Mouse (Mus musculus): Measurements from ENCODE around the gene Saxo1. TPM values are rescaled to one million over a fixed set of nuclear protein-coding genes. Genes with fewer than 3 reads are reported as not detected.

Saxo1 gene
- polyA plus RNA-seq, 1 experiment from 2014 or later: not detected

DNA sequence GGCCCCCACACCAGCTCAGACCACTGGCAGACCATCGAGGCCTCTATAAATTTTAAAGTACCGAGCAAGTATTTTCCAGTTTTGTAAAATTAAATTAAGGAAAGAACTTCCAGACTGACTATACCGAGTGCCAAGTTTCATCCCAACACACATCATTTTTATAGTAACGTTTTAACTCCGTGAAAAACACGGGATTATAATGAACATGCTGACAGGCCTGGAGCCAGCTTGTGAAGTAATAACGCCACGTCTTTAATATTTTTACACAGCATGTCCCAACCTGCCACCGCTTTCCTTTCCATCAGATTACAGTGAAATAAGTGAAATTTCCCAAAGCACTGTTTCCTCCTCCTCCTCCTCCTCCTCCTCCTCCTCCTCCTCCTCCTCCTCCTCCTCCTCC, 149.7 kb downstream of the Saxo1 start:
- no peak overlapping the region for H3K27ac ChIP-seq
- WGBS (ENCODE audit: insufficient replicate concordance): 81% methylated on average over 9 of the region's 9 CpGs
- no peaks in the 10 kb centered on the region for H3K9me3 ChIP-seq (replicated peaks)
- ATAC-seq: no peak
- no peak overlapping the region for H3K9ac ChIP-seq
- H3K27me3 ChIP-seq (replicated peaks): no peaks in the 10 kb centered on the region
- no peak overlapping the region for H3K4me2 ChIP-seq
- H3K4me1 ChIP-seq: no peaks in the 10 kb centered on the region; the same call in 1 of the 2 replicates
- H3K4me3 ChIP-seq: no peak overlapping the region
- no peaks in the 10 kb centered on the region for H3K36me3 ChIP-seq

DNA sequence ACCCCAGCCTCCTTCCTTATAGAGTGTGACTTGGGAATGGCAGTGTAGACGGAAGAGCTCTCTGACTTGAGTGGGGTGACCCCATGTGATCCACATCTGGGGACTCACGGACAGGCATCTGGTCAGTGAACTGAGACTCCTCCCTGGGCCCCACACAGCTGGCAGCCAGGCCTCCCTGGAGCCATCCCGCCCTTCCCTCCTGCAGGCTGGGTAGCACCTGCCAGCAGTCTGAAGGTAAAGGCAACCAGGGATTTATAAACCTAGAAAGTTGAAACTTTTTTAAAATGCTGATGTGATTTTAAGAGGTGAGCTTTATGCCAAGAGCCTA, 151.0 kb downstream of the Saxo1 start:
- H3K36me3 ChIP-seq: no peaks in the 10 kb centered on the region
- H3K4me3 ChIP-seq: no peak overlapping the region
- 65% methylated on average over 3 of the region's 3 CpGs for WGBS (ENCODE audit: insufficient replicate concordance)
- H3K4me2 ChIP-seq: no peak overlapping the region
- H3K9ac ChIP-seq: no peak overlapping the region
- ATAC-seq: no peak
- H3K27ac ChIP-seq: no peak overlapping the region
- no peaks in the 10 kb centered on the region for H3K27me3 ChIP-seq (replicated peaks)
- H3K9me3 ChIP-seq (replicated peaks): no peaks in the 10 kb centered on the region
- no peaks in the 10 kb centered on the region; the same call in 1 of the 2 replicates for H3K4me1 ChIP-seq

DNA sequence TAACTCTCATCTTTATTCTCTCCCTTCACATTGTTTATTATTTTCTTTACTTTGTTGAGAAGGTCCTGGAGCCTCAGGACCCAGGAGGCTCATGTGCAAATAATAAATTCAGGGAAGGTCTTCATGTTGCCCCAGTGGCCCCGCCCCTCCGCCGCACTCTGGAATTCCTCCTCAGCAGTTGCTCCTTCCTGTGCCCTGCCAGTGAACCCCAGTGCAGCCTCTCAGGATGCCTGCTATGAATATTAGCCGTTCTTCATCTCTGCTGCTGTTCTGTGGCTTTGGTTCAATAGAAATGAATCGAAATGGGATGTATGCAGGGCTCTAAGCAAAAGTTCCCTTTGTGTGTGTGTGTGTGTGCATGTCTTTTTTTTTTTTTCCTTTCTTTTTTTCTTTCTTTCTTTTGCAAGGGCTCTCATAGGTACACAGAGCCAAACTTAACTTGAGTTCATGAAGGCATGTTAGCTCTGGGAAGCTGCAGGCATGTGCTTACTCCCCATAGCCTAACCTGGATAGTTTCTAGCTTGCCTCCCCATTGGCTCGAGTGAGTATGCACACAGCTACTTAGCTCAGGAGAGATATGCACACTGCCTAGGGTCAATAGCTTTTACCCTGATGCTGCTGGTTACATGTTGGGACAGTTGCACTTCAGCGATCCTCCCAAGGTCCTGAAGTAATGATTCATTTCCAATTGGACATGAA, 151.5 kb downstream of the Saxo1 start:
- Histone ChIP-seq H3K27ac (no peak overlapping the region), H3K4me3 (no peak overlapping the region), H3K9ac (no peak overlapping the region), H3K4me2 (no peak overlapping the region), H3K9me3 (replicated peaks) (no peaks in the 10 kb centered on the region), H3K4me1 (no peaks in the 10 kb centered on the region; the same call in 1 of the 2 replicates), H3K27me3 (replicated peaks) (no peaks in the 10 kb centered on the region), H3K36me3 (no peaks in the 10 kb centered on the region)
- 58% methylated on average over 7 of the region's 7 CpGs for WGBS (ENCODE audit: insufficient replicate concordance)
- no peak for ATAC-seq

DNA sequence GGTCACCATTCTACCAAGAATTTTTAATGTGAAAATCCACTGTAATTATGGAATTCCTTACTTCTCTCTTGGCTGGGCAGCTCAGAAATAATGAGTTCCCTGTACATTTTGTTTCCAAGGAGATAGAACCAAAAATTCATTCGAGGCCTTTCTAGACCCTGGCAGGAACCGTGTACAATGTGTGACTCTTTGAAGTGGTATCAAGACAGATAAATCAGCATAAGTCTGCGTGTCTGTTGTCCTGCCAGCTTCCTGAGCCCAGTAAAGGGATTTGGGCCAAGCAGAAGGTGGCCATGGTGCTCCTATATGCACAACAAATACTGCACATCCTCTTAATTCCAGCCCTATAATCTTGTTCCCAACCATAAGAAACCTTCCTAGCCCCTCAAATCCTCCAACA, 157.0 kb downstream of the Saxo1 start:
- Histone ChIP-seq H3K4me3 (no peak overlapping the region), H3K27me3 (replicated peaks) (no peaks in the 10 kb centered on the region), H3K9me3 (replicated peaks) (no peaks in the 10 kb centered on the region), H3K4me2 (no peak overlapping the region), H3K36me3 (no peaks in the 10 kb centered on the region), H3K9ac (no peak overlapping the region), H3K4me1 (no peaks in the 10 kb centered on the region), H3K27ac (no peak overlapping the region)
- ATAC-seq: no peak
- 56% methylated on average over 3 of the region's 3 CpGs for WGBS (ENCODE audit: insufficient replicate concordance)

DNA sequence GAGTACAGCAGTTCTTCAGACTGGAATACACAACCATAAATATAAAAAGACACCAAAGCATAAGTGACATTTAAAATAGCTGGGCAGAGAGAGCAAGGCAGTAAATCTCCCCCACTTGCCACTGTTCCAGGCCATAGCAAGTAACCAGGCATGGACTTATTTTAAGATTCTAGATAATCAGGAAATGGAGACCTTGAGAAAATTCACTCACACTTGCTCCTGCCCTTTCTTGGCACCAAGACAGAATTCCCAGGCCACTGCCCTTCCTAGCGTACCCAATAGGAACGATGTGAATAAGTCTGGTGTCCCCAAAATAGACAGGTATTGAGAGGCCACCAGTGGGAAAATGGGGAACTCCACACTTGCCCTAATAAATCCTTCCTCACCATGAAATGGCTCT, 160.7 kb downstream of the Saxo1 start:
- Histone ChIP-seq H3K4me2 (no peak overlapping the region), H3K4me3 (no peak overlapping the region), H3K9me3 (replicated peaks) (no peaks in the 10 kb centered on the region), H3K4me1 (no peaks in the 10 kb centered on the region), H3K9ac (no peak overlapping the region), H3K27me3 (replicated peaks) (no peaks in the 10 kb centered on the region), H3K36me3 (no peaks in the 10 kb centered on the region), H3K27ac (no peak overlapping the region)
- no peak for ATAC-seq
- WGBS (ENCODE audit: insufficient replicate concordance): 69% methylated on average over 2 of the region's 2 CpGs

DNA sequence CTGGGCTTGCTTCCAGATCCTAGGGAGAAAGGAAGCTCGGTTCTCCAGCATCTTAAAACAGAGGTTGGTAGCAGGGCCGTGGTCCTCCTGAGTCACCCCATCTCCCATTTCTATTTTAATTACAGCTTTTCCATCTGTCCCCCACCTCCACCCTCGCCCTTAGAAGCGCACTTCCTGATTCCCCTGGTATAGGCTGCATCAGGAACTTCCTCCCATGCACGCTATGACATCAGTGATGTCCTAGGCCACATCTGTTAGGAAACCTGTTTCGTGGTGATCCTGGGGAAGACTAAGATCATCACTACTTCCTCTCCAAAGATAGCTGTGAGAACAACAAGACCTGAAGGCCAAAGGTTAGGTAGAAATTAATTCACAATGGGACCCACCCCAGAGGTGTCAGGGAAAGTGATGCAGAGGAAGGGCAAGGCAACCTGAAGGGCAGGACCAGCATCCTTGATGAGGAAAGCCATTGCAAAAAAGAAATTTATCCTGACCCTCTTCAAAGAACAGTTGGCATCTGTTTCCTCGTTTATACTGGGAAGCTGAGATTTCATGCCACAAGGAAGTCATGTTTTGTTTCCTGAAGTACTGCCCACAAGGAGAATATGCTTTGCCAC, 161.3 kb downstream of the Saxo1 start:
- no peak overlapping the region for H3K4me3 ChIP-seq
- H3K4me1 ChIP-seq: no peaks in the 10 kb centered on the region
- no peaks in the 10 kb centered on the region for H3K27me3 ChIP-seq (replicated peaks)
- no peaks in the 10 kb centered on the region for H3K9me3 ChIP-seq (replicated peaks)
- WGBS (ENCODE audit: insufficient replicate concordance): 48% methylated on average over 7 of the region's 7 CpGs
- no peaks in the 10 kb centered on the region for H3K36me3 ChIP-seq
- no peak overlapping the region for H3K4me2 ChIP-seq
- ATAC-seq: no peak
- H3K27ac ChIP-seq: no peak overlapping the region
- no peak overlapping the region for H3K9ac ChIP-seq

DNA sequence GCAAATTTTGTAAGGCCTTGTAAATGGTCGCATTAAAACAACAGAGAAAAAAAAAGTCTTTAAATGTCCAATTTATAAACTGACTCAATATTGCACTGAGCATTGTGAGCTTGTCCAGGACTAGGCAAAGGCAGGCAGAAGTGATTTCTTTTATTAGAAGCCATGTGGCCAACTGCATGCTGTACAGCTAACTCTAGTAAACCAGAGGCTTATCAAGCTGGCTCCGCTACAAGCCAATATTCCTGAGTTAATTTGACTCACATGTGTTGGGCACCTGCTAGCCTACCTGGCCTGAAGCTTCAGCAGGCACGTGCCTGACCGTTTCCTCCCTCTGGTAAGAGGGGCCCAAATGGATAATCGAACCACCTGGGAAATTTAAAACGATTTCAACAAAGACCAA, 162.5 kb downstream of the Saxo1 start:
- H3K4me2 ChIP-seq: no peak overlapping the region
- no peak overlapping the region for H3K27ac ChIP-seq
- H3K4me3 ChIP-seq: no peak overlapping the region
- no peaks in the 10 kb centered on the region for H3K4me1 ChIP-seq
- H3K27me3 ChIP-seq (replicated peaks): no peaks in the 10 kb centered on the region
- 64% methylated on average over 6 of the region's 6 CpGs for WGBS (ENCODE audit: insufficient replicate concordance)
- H3K36me3 ChIP-seq: no peaks in the 10 kb centered on the region
- no peak for ATAC-seq
- H3K9ac ChIP-seq: no peak overlapping the region
- H3K9me3 ChIP-seq (replicated peaks): no peaks in the 10 kb centered on the region

Other genes with a start within 250 kb of the Saxo1 start
- 29.6 and 30.7 TPM in 2 replicates for gene Rraga, start 17.3 kb upstream of the Saxo1 start, polyA plus RNA-seq (2016; fragmentation: Nextera tagmentation; extraction: Ambion mirVana)
- 20.4 and 21.2 TPM in 2 replicates for gene Haus6, start 53.7 kb upstream of the Saxo1 start, polyA plus RNA-seq (2016; fragmentation: Nextera tagmentation; extraction: Ambion mirVana)
- 129 and 134 TPM in 2 replicates for gene Plin2, start 111.7 kb upstream of the Saxo1 start, polyA plus RNA-seq (2016; fragmentation: Nextera tagmentation; extraction: Ambion mirVana)
- gene Dennd4c, start 190.2 kb upstream of the Saxo1 start, polyA plus RNA-seq (2016; fragmentation: Nextera tagmentation; extraction: Ambion mirVana): 4.9 and 6.9 TPM in 2 replicates